Mouse (Mus musculus) MEL (cell line): Measurements from ENCODE around the gene Gm49396. TPM values are rescaled to one million over a fixed set of nuclear protein-coding genes. Genes with fewer than 3 reads are reported as not detected.

Experiments used
- DNase-seq: peaks from one replicate; pipeline ENCODE4 v3.0.0; 2011; ENCODE audit warnings: low read depth, low spot score
- H3K27ac ChIP-seq: 2 replicates; pipeline ENCODE4 v1.5.1; 2012; ENCODE audit warnings: low read depth, mild to moderate bottlenecking, control low read depth, low read length, moderate library complexity; ENCODE audit not compliant: control insufficient read depth
- H3K27me3 ChIP-seq, 2 experiments: fragments of 150-350 bp in 1 of 2; sonication (generic) in 1 of 2; 2 replicates each; pipeline ENCODE4 v1.6.1; 2012; ENCODE audit warnings: low read length in 2 of 2, mild to moderate bottlenecking in 2 of 2, improper control_type of control experiment in 1 of 2, moderate library complexity in 1 of 2; ENCODE audit not compliant: insufficient read depth in 2 of 2, control insufficient read depth in 1 of 2
- H3K36me3 ChIP-seq, 2 experiments: 2 replicates each; pipeline ENCODE4 v1.6.1; 2012 to 2014; ENCODE audit warnings: low read length in 2 of 2, improper control_type of control experiment in 1 of 2, inconsistent platforms in 1 of 2, mild to moderate bottlenecking in 1 of 2; ENCODE audit not compliant: insufficient read depth in 2 of 2, control insufficient read depth in 1 of 2
- H3K4me1 ChIP-seq, 2 experiments: fragments of 150-350 bp in 1 of 2; sonication (generic) in 1 of 2; 2 replicates each; pipeline ENCODE4 v1.6.1; 2012; ENCODE audit warnings: low read length in 2 of 2, improper control_type of control experiment in 1 of 2, mild to moderate bottlenecking in 1 of 2; ENCODE audit not compliant: insufficient read depth in 2 of 2, control insufficient read depth in 1 of 2
- H3K4me3 ChIP-seq, 2 experiments: fragments of 150-350 bp in 1 of 2; sonication (generic) in 1 of 2; 2 replicates each; pipeline ENCODE4 v1.5.1; 2012; ENCODE audit warnings: low read depth in 2 of 2, low read length in 2 of 2, mild to moderate bottlenecking in 2 of 2, moderate library complexity in 2 of 2, control low read depth in 1 of 2, improper control_type of control experiment in 1 of 2; ENCODE audit not compliant: control insufficient read depth in 1 of 2, insufficient read depth in 1 of 2
- H3K79me2 ChIP-seq: 2 replicates; pipeline ENCODE4 v1.6.1; 2012; ENCODE audit warnings: mild to moderate bottlenecking, low read length, moderate library complexity; ENCODE audit not compliant: control insufficient read depth, poor library complexity, insufficient read depth
- H3K9ac ChIP-seq: 2 replicates; pipeline ENCODE4 v1.6.1; 2012; ENCODE audit warnings: low read depth, mild to moderate bottlenecking, control low read depth, low read length, moderate library complexity; ENCODE audit not compliant: control insufficient read depth, poor library complexity, severe bottlenecking
- H3K9me3 ChIP-seq: fragments of 150-350 bp; sonication (generic); replicated peaks from 2 replicates; pipeline ENCODE4 v1.6.1; 2012; ENCODE audit warnings: mild to moderate bottlenecking, low read length, improper control_type of control experiment, moderate library complexity; ENCODE audit not compliant: insufficient read depth
- BHLHE40 ChIP-seq: IDR thresholded peaks from 2 replicates; pipeline ENCODE4 v1.6.1; 2012; ENCODE audit warnings: low read depth, mild to moderate bottlenecking, inconsistent platforms, low read length, improper control_type of control experiment, borderline replicate concordance
- CHD2 ChIP-seq: IDR thresholded peaks from 2 replicates; pipeline ENCODE4 v1.6.1; 2011; ENCODE audit warnings: low read length, improper control_type of control experiment
- CTCF ChIP-seq, 3 experiments: IDR thresholded peaks in 2 of 3; conservative IDR thresholded peaks in 1 of 3; 2 replicates each; pipeline ENCODE4 v1.5.1; 2011 to 2012; ENCODE audit warnings: low read length in 3 of 3, low read depth in 2 of 3, mild to moderate bottlenecking in 2 of 3, improper control_type of control experiment in 1 of 3, inconsistent platforms in 1 of 3, mixed read lengths in 1 of 3, moderate library complexity in 1 of 3; ENCODE audit not compliant: control insufficient read depth in 1 of 3, insufficient read depth in 1 of 3, poor library complexity in 1 of 3, severe bottlenecking in 1 of 3
- E2F4 ChIP-seq: IDR thresholded peaks from 2 replicates; pipeline ENCODE4 v1.6.1; 2011; ENCODE audit warnings: low read depth, low read length, improper control_type of control experiment, borderline replicate concordance
- ELF1 ChIP-seq: IDR thresholded peaks from 2 replicates; pipeline ENCODE4 v1.6.1; 2014; ENCODE audit warnings: low read depth, mild to moderate bottlenecking, inconsistent platforms, low read length, improper control_type of control experiment, moderate library complexity
- EP300 ChIP-seq, 2 experiments: IDR thresholded peaks; 2 replicates each; pipeline ENCODE4 v1.6.1; 2011; ENCODE audit warnings: improper control_type of control experiment in 2 of 2, low read length in 2 of 2, low read depth in 1 of 2, mild to moderate bottlenecking in 1 of 2
- GABPA ChIP-seq: IDR thresholded peaks from 2 replicates; pipeline ENCODE4 v1.6.1; 2012; ENCODE audit warnings: low read depth, mild to moderate bottlenecking, inconsistent platforms, low read length, improper control_type of control experiment, moderate library complexity
- GATA1 ChIP-seq: IDR thresholded peaks from 2 replicates; pipeline ENCODE4 v1.6.1; 2011; ENCODE audit warnings: low read depth, low read length, improper control_type of control experiment
- HCFC1 ChIP-seq: IDR thresholded peaks from 2 replicates; pipeline ENCODE4 v1.6.1; 2012; ENCODE audit warnings: low read depth, mild to moderate bottlenecking, inconsistent platforms, low read length, improper control_type of control experiment, moderate library complexity
- JUND ChIP-seq: IDR thresholded peaks from 2 replicates; pipeline ENCODE4 v1.6.1; 2011; ENCODE audit warnings: low read depth, mild to moderate bottlenecking, improper control_type of control experiment, low read length
- KAT2A ChIP-seq: conservative IDR thresholded peaks from 2 replicates; pipeline ENCODE4 v1.6.1; 2012; ENCODE audit warnings: low read depth, low read length, improper control_type of control experiment, inconsistent platforms
- MAFK ChIP-seq: IDR thresholded peaks from 2 replicates; pipeline ENCODE4 v1.6.1; 2011; ENCODE audit warnings: low read depth, mild to moderate bottlenecking, low read length, improper control_type of control experiment, borderline replicate concordance
- MAX ChIP-seq: IDR thresholded peaks from 2 replicates; pipeline ENCODE4 v1.6.1; 2011; ENCODE audit warnings: low read length, improper control_type of control experiment
- MAZ ChIP-seq: IDR thresholded peaks from 2 replicates; pipeline ENCODE4 v1.6.1; 2012; ENCODE audit warnings: low read depth, mild to moderate bottlenecking, inconsistent platforms, low read length, improper control_type of control experiment
- MEF2A ChIP-seq: IDR thresholded peaks from 2 replicates; pipeline ENCODE4 v1.6.1; 2014; ENCODE audit warnings: low read depth, mild to moderate bottlenecking, inconsistent platforms, low read length, improper control_type of control experiment; ENCODE audit not compliant: poor library complexity, insufficient replicate concordance, severe bottlenecking; ENCODE audit errors: extremely low read depth
- MYB ChIP-seq: IDR thresholded peaks from 2 replicates; pipeline ENCODE4 v1.6.1; 2011; ENCODE audit warnings: mild to moderate bottlenecking, low read depth, low read length, improper control_type of control experiment
- MYC ChIP-seq: IDR thresholded peaks from 2 replicates; pipeline ENCODE4 v1.6.1; 2011; ENCODE audit warnings: low read depth, mild to moderate bottlenecking, low read length, improper control_type of control experiment, moderate library complexity
- NELFE ChIP-seq: IDR thresholded peaks from 2 replicates; pipeline ENCODE4 v1.6.1; 2011; ENCODE audit warnings: low read depth, low read length, improper control_type of control experiment
- NRF1 ChIP-seq: IDR thresholded peaks from 2 replicates; pipeline ENCODE4 v1.6.1; 2014; ENCODE audit warnings: low read depth, mild to moderate bottlenecking, inconsistent platforms, low read length, improper control_type of control experiment, moderate library complexity; ENCODE audit not compliant: poor library complexity, insufficient read depth, severe bottlenecking
- POLR2A ChIP-seq, 2 experiments: IDR thresholded peaks; 2 replicates each; pipeline ENCODE4 v1.6.1; 2011 to 2012; ENCODE audit warnings: low read length in 2 of 2, mild to moderate bottlenecking in 2 of 2, control low read depth in 1 of 2, improper control_type of control experiment in 1 of 2, low read depth in 1 of 2, moderate library complexity in 1 of 2; ENCODE audit not compliant: control insufficient read depth in 1 of 2, insufficient read depth in 1 of 2, poor library complexity in 1 of 2
- POLR2AphosphoS2 ChIP-seq: IDR thresholded peaks from 2 replicates; pipeline ENCODE4 v1.6.1; 2011; ENCODE audit warnings: low read length, improper control_type of control experiment
- POLR2AphosphoS5 ChIP-seq: IDR thresholded peaks from 2 replicates; pipeline ENCODE4 v1.6.1; 2012; ENCODE audit warnings: low read depth, borderline replicate concordance, mild to moderate bottlenecking, inconsistent platforms, low read length, moderate library complexity, mixed read lengths
- RAD21 ChIP-seq: IDR thresholded peaks from 2 replicates; pipeline ENCODE4 v1.6.1; 2011; ENCODE audit warnings: mild to moderate bottlenecking, low read depth, low read length, improper control_type of control experiment
- RCOR1 ChIP-seq: IDR thresholded peaks from 2 replicates; pipeline ENCODE4 v1.6.1; 2012; ENCODE audit warnings: low read depth, mild to moderate bottlenecking, inconsistent platforms, low read length, improper control_type of control experiment
- SMC3 ChIP-seq: IDR thresholded peaks from 2 replicates; pipeline ENCODE4 v1.6.1; 2011; ENCODE audit warnings: low read depth, low read length, improper control_type of control experiment
- TAL1 ChIP-seq: IDR thresholded peaks from 2 replicates; pipeline ENCODE4 v1.6.1; 2012; ENCODE audit warnings: mild to moderate bottlenecking, inconsistent platforms, low read length, moderate library complexity, mixed read lengths
- TCF12 ChIP-seq: IDR thresholded peaks from 2 replicates; pipeline ENCODE4 v1.6.1; 2014; ENCODE audit warnings: low read depth, mild to moderate bottlenecking, inconsistent platforms, low read length, improper control_type of control experiment, moderate library complexity
- UBTF ChIP-seq: IDR thresholded peaks from 2 replicates; pipeline ENCODE4 v1.6.1; 2012; ENCODE audit warnings: low read depth, mild to moderate bottlenecking, inconsistent platforms, low read length, improper control_type of control experiment, moderate library complexity, borderline replicate concordance; ENCODE audit not compliant: insufficient read depth
- USF1 ChIP-seq: IDR thresholded peaks from 2 replicates; pipeline ENCODE4 v1.6.1; 2014; ENCODE audit warnings: low read depth, mild to moderate bottlenecking, inconsistent platforms, low read length, improper control_type of control experiment, moderate library complexity
- USF2 ChIP-seq, 2 experiments: IDR thresholded peaks; 2 replicates each; pipeline ENCODE4 v1.6.1; 2011 to 2012; ENCODE audit warnings: improper control_type of control experiment in 2 of 2, low read length in 2 of 2, borderline replicate concordance in 1 of 2, inconsistent platforms in 1 of 2, low read depth in 1 of 2, mild to moderate bottlenecking in 1 of 2; ENCODE audit not compliant: insufficient read depth in 1 of 2
- ZC3H11A ChIP-seq: IDR thresholded peaks from 2 replicates; pipeline ENCODE4 v1.6.1; 2012; ENCODE audit warnings: low read depth, mild to moderate bottlenecking, inconsistent platforms, low read length, improper control_type of control experiment
- ZKSCAN1 ChIP-seq: IDR thresholded peaks from 2 replicates; pipeline ENCODE4 v1.6.1; 2012; ENCODE audit warnings: low read depth, mild to moderate bottlenecking, inconsistent platforms, low read length, improper control_type of control experiment, moderate library complexity
- ZMIZ1 ChIP-seq: IDR thresholded peaks from 2 replicates; pipeline ENCODE4 v1.6.1; 2012; ENCODE audit warnings: low read depth, mild to moderate bottlenecking, inconsistent platforms, low read length, improper control_type of control experiment, moderate library complexity
- ZNF384 ChIP-seq: IDR thresholded peaks from 2 replicates; pipeline ENCODE4 v1.6.1; 2012; ENCODE audit warnings: low read depth, mild to moderate bottlenecking, inconsistent platforms, low read length, improper control_type of control experiment
- polyA plus RNA-seq, 2 experiments: library from polyadenylated mRNA; stranded (reverse) in 1 of 2; unstranded in 1 of 2; fragments of >175 nt in 1 of 2; fragments of >200 nt in 1 of 2; gene quantifications; 2 replicates each; pipeline versions ENCODE4 v1.2.1 to v1.2.4; 2012; ENCODE audit warnings: low replicate concordance in 2 of 2, low read depth in 1 of 2; ENCODE audit not compliant: insufficient read length in 2 of 2, insufficient read depth in 1 of 2, missing spikeins in 1 of 2
- total RNA-seq: library from RNA; depleted of rRNA; stranded (reverse); fragments of 300-350 nt; gene quantifications from 2 replicates; pipeline ENCODE4 v1.2.3, GENCODE M21; 2012; rRNA removed

Gene Gm49396
- total RNA-seq: 1.4 and 1.9 TPM in 2 replicates
- polyA plus RNA-seq: 1 to 10 TPM in 1 of 2 experiments, not detected in 1; 4.2 TPM

DNA sequence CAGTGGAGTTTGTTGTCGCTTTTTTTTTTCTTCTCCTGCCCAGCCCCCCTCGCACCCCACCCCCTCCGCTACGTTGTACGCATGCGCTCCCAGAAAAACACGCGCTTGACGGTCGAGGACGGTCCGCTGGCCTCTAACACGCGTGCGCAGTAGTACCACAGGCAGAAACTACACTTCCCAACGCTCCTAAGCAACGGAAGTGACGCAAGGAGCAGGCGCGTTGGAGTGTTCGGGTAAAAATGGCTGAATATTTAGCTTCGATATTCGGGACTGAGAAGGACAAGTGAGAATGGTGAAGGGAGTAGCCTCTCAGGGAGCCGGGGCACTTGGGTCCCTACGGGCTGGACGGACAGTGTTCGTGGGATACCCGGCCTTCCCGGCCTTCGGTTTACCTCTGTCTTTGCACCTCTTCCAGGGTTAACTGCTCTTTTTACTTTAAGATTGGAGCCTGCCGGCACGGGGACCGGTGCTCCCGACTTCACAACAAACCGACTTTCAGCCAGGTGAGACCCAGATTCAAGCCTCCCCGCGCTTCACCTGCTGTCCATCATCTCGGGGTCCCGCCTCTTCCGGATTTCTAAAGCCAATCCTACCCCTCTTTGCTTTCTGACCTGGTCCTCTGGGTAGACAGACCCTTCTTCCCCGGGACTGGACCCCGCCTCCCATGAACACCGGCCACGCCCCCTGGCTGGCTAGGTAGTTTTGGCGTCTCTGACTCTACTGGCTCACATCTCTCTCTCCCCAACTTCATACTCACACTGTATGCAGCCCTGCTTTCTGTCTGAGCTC lies at the start of gene Gm49396, which contains the start of the genes U2af1l4 and Psenen:
Gene Gm49396, plus strand, starts transcription at position 228 of the 789 bp plus-strand sequence.
Gene U2af1l4, plus strand, starts transcription at position 185 of the 789 bp plus-strand sequence.
Gene Psenen, minus strand, starts transcription at position 511 of the 789 bp plus-strand sequence.
- DNase-seq: peak; percentile 98
- Histone ChIP-seq H3K27me3 (no peaks in the 10 kb centered on the region), H3K4me1 (peaks cover 2 to 15% of the 10 kb centered on the region in 2 experiments; a peak in 2 of 4 replicates), H3K36me3 (peaks cover 0 to 8% of the 10 kb centered on the region in 2 experiments; a peak in 2 of 4 replicates), H3K9me3 (no peaks in the 10 kb centered on the region), H3K79me2 (peaks cover 17% of the 10 kb centered on the region), H3K27ac (peak within 1 kb of the TSS; percentile 89), H3K9ac (peak within 1 kb of the TSS; percentile 94), H3K4me3 (peak within 1 kb of the TSS; percentile 82 to 84)
- no peak for TF ChIP-seq ZMIZ1
- TF ChIP-seq TCF12: peak; percentile 57
- TF ChIP-seq CTCF (IDR thresholded peaks at IDR 0.05 in 2 of 3, conservative IDR thresholded peaks at IDR 0.05 in 1 of 3; ENCODE audit: control insufficient read depth in 1 of 3, insufficient read depth in 1 of 3, low read depth in 2 of 3, low read length in 3 of 3, poor library complexity in 1 of 3, severe bottlenecking in 1 of 3): no peak
- TF ChIP-seq NRF1: peak; percentile 86
- TF ChIP-seq ZKSCAN1: no peak
- 0 out of 4 replicates have a peak, but pooled peaks of 1 of the 2 experiments have one; percentile 33 for TF ChIP-seq EP300 (IDR thresholded peaks at IDR 0.05; ENCODE audit: low read depth in 1 of 2, low read length in 2 of 2)
- no peak for TF ChIP-seq POLR2AphosphoS2
- no peak for TF ChIP-seq MEF2A
- no peak for TF ChIP-seq SMC3
- no peak for TF ChIP-seq UBTF
- no peak for TF ChIP-seq POLR2AphosphoS5
- TF ChIP-seq ZNF384: peak; percentile 91
- TF ChIP-seq BHLHE40: no peak
- TF ChIP-seq ZC3H11A: no peak
- TF ChIP-seq MAZ: peak; percentile 30
- no peak for TF ChIP-seq RAD21
- no peak for TF ChIP-seq TAL1
- peak; percentile 56 for TF ChIP-seq NELFE
- TF ChIP-seq POLR2A (IDR thresholded peaks at IDR 0.05; ENCODE audit: control insufficient read depth in 1 of 2, insufficient read depth in 1 of 2, low read depth in 1 of 2, low read length in 2 of 2, poor library complexity in 1 of 2): peak in 1 of 2 experiments; percentile 50; a peak in 3 of 4 replicates
- peak; percentile 96 for TF ChIP-seq KAT2A
- TF ChIP-seq RCOR1: no peak
- no peak for TF ChIP-seq MYB
- TF ChIP-seq MYC: peak; percentile 76
- TF ChIP-seq E2F4: no peak
- no peak for TF ChIP-seq MAFK
- no peak for TF ChIP-seq GATA1
- peak; percentile 92 for TF ChIP-seq MAX
- 0 out of 2 replicates have a peak, but pooled peaks have one; percentile 4 for TF ChIP-seq USF1
- no peak for TF ChIP-seq USF2 (IDR thresholded peaks at IDR 0.05; ENCODE audit: borderline replicate concordance in 1 of 2, insufficient read depth in 1 of 2, low read depth in 1 of 2, low read length in 2 of 2)
- TF ChIP-seq ELF1: peak; percentile 70
- TF ChIP-seq CHD2: peak; percentile 90
- no peak for TF ChIP-seq GABPA
- TF ChIP-seq JUND: no peak
- TF ChIP-seq HCFC1: peak; percentile 97
